Mouse (Mus musculus): Measurements from ENCODE around the gene Stx2. TPM values are rescaled to one million over a fixed set of nuclear protein-coding genes. Genes with fewer than 3 reads are reported as not detected.
A peak's percentile ranks its signal among the peaks of the same experiment; 100 is the strongest.
"Not testable (repeated sequence)": the region's sequence is repeated elsewhere in the genome, so short reads cannot be mapped to it uniquely, and the experiment has no call there.

Gene Stx2
- polyA plus RNA-seq, 1 experiment: 44.0 TPM

DNA sequence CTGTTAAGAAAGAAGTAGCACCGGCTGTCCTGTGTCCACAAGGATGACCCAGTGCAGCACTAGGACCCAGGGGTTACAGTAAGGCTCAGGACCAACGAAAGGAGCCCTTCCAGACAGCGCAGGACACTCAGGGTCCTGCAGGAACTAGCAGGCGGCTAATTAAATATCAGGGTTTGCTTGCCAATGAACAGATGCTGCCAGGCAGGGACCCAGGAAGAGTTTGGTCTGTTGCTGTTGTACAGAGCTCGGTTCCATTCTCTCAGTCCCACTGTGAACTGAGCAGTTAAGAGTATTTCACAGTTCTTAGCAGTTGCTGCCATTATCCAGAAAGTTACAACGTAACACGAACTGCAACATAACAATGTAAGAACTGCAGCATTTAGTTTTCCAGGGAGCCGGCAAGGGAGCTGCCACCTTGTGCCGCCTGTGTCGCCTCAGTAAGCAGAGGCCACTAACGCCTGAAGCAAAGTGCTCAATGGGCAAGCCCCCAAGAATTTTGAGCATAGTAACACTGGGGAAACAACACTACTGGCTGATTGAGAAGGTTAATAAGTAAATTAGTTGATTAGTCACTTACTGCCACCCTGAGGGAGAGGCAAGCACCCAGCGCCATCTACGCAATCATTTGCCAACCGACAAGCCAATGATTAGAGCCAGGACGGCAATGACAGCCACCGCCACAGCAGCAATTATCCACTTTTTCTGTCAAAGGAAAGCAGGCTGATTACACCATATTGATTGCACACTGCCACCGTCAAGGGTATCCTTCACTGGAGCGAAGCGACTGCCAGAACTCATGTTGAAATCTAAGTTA lies 21.0 kb downstream of the Stx2 start:
- no peak for TF ChIP-seq POLR2A (IDR thresholded peaks at IDR 0.05; ENCODE audit: extremely low read depth, insufficient read depth, low read length)
- TF ChIP-seq CTCF (IDR thresholded peaks at IDR 0.05; ENCODE audit: extremely low read depth, insufficient read depth, low read length): no peak
- Histone ChIP-seq H3K27ac (ENCODE audit: insufficient read depth, low read length) (no peak overlapping the region), H3K4me3 (ENCODE audit: insufficient read depth, low read length) (no peak overlapping the region), H3K4me1 (ENCODE audit: control insufficient read depth, insufficient read depth, low read length) (peaks cover 2% of the 10 kb centered on the region; the same call in 1 of the 2 replicates)

GRCm38 (mm10) chr5:128985946-128986345 lies 22.4 kb downstream of the Stx2 start:
- TF ChIP-seq POLR2A (IDR thresholded peaks at IDR 0.05; ENCODE audit: extremely low read depth, insufficient read depth, low read length) (no peak), CTCF (IDR thresholded peaks at IDR 0.05; ENCODE audit: extremely low read depth, insufficient read depth, low read length) (no peak)
- Histone ChIP-seq H3K27ac (ENCODE audit: insufficient read depth, low read length) (no peak overlapping the region), H3K4me1 (ENCODE audit: control insufficient read depth, insufficient read depth, low read length) (peaks cover 2% of the 10 kb centered on the region), H3K4me3 (ENCODE audit: insufficient read depth, low read length) (no peak overlapping the region)

GRCm38 (mm10) chr5:128984536-128984935 lies 23.8 kb downstream of the Stx2 start:
- Histone ChIP-seq H3K4me3 (ENCODE audit: insufficient read depth, low read length) (no peak overlapping the region), H3K4me1 (ENCODE audit: control insufficient read depth, insufficient read depth, low read length) (peaks cover 2% of the 10 kb centered on the region), H3K27ac (ENCODE audit: insufficient read depth, low read length) (no peak overlapping the region)
- TF ChIP-seq POLR2A (IDR thresholded peaks at IDR 0.05; ENCODE audit: extremely low read depth, insufficient read depth, low read length) (no peak), CTCF (IDR thresholded peaks at IDR 0.05; ENCODE audit: extremely low read depth, insufficient read depth, low read length) (no peak)

DNA sequence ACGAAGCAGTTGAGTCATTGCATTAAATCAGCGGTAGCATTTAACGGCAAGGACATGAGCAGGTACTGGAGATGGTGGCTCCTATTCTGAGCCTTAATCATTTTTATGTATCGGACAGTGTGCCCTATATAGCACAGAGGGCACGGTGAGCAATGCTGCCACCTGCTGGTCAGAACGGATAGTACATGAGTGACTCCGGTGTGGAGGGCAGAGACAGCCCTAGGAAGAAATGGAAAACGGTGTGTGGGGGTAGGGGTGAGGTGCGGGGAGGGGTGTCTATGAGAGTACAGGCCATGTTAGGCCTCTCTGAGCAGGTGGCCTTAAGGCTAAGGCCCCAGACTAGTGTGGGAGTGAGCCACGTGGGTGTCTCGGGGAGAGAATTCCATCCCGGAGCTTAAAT lies 26.8 kb downstream of the Stx2 start:
- no peak overlapping the region for H3K27ac ChIP-seq (ENCODE audit: insufficient read depth, low read length)
- no peak overlapping the region for H3K4me3 ChIP-seq (ENCODE audit: insufficient read depth, low read length)
- no peak for TF ChIP-seq POLR2A (IDR thresholded peaks at IDR 0.05; ENCODE audit: extremely low read depth, insufficient read depth, low read length)
- peak; percentile 89 for TF ChIP-seq CTCF (IDR thresholded peaks at IDR 0.05; ENCODE audit: extremely low read depth, insufficient read depth, low read length)
- peaks cover 2% of the 10 kb centered on the region for H3K4me1 ChIP-seq (ENCODE audit: control insufficient read depth, insufficient read depth, low read length)

GRCm38 (mm10) chr5:128980857-128981256 lies 27.5 kb downstream of the Stx2 start:
- no peak overlapping the region for H3K4me3 ChIP-seq (ENCODE audit: insufficient read depth, low read length)
- no peak overlapping the region for H3K27ac ChIP-seq (ENCODE audit: insufficient read depth, low read length)
- TF ChIP-seq POLR2A (IDR thresholded peaks at IDR 0.05; ENCODE audit: extremely low read depth, insufficient read depth, low read length): no peak
- no peak for TF ChIP-seq CTCF (IDR thresholded peaks at IDR 0.05; ENCODE audit: extremely low read depth, insufficient read depth, low read length)
- peaks cover 2% of the 10 kb centered on the region for H3K4me1 ChIP-seq (ENCODE audit: control insufficient read depth, insufficient read depth, low read length)

GRCm38 (mm10) chr5:128978957-128979356 lies 29.4 kb downstream of the Stx2 start:
- Histone ChIP-seq H3K27ac (ENCODE audit: insufficient read depth, low read length) (no peak overlapping the region), H3K4me1 (ENCODE audit: control insufficient read depth, insufficient read depth, low read length) (no peaks in the 10 kb centered on the region; the same call in 1 of the 2 replicates), H3K4me3 (ENCODE audit: insufficient read depth, low read length) (no peak overlapping the region)
- TF ChIP-seq POLR2A (IDR thresholded peaks at IDR 0.05; ENCODE audit: extremely low read depth, insufficient read depth, low read length) (no peak), CTCF (IDR thresholded peaks at IDR 0.05; ENCODE audit: extremely low read depth, insufficient read depth, low read length) (no peak)

- H3K27ac ChIP-seq (ENCODE audit: insufficient read depth, low read length); H3K4me1 ChIP-seq (ENCODE audit: control insufficient read depth, insufficient read depth, low read length); H3K4me3 ChIP-seq (ENCODE audit: insufficient read depth, low read length): not testable (repeated sequence)
Measured at GRCm38 (mm10) chr5:128977466-128977865, 30.9 kb downstream of the Stx2 start.

GRCm38 (mm10) chr5:128976266-128976665 lies 32.1 kb downstream of the Stx2 start:
- TF ChIP-seq CTCF (IDR thresholded peaks at IDR 0.05; ENCODE audit: extremely low read depth, insufficient read depth, low read length) (peak; percentile 51), POLR2A (IDR thresholded peaks at IDR 0.05; ENCODE audit: extremely low read depth, insufficient read depth, low read length) (no peak)
- H3K4me3 ChIP-seq (ENCODE audit: insufficient read depth, low read length): no peak overlapping the region
- no peak overlapping the region for H3K27ac ChIP-seq (ENCODE audit: insufficient read depth, low read length)
- no peaks in the 10 kb centered on the region for H3K4me1 ChIP-seq (ENCODE audit: control insufficient read depth, insufficient read depth, low read length)

- TF ChIP-seq POLR2A (IDR thresholded peaks at IDR 0.05; ENCODE audit: extremely low read depth, insufficient read depth, low read length): no peak
- TF ChIP-seq CTCF (IDR thresholded peaks at IDR 0.05; ENCODE audit: extremely low read depth, insufficient read depth, low read length): peak; percentile 67
- no peak overlapping the region for H3K4me3 ChIP-seq (ENCODE audit: insufficient read depth, low read length)
- H3K27ac ChIP-seq (ENCODE audit: insufficient read depth, low read length): no peak overlapping the region
- no peaks in the 10 kb centered on the region for H3K4me1 ChIP-seq (ENCODE audit: control insufficient read depth, insufficient read depth, low read length)
Measured at GRCm38 (mm10) chr5:128971298-128971697, 37.1 kb downstream of the Stx2 start.

DNA sequence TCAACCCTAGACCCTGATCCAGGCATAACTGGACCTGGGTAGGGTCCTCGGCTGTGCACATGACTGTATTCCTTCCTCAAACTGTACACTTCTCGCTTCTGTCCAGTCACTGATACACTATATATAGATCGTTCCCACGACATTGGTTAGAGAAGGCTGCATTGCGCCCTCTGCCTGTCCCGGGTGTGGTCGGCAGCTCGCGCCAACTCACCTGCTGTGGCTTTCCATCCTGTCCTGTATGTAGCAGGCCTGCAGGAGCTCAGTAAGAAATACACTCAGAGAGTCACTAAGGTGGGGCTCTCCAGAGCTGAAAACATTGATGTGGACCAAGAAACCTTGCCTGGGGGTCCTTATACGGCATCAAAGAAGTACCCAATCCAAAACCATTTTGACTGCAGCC lies 37.5 kb downstream of the Stx2 start:
- Histone ChIP-seq H3K4me1 (ENCODE audit: control insufficient read depth, insufficient read depth, low read length) (no peaks in the 10 kb centered on the region), H3K4me3 (ENCODE audit: insufficient read depth, low read length) (no peak overlapping the region), H3K27ac (ENCODE audit: insufficient read depth, low read length) (no peak overlapping the region)
- no peak for TF ChIP-seq CTCF (IDR thresholded peaks at IDR 0.05; ENCODE audit: extremely low read depth, insufficient read depth, low read length)
- TF ChIP-seq POLR2A (IDR thresholded peaks at IDR 0.05; ENCODE audit: extremely low read depth, insufficient read depth, low read length): no peak
